Mouse (Mus musculus) liver, embryonic 14.5 days (tissue): Measurements from ENCODE around the gene Ccdc134. TPM values are rescaled to one million over a fixed set of nuclear protein-coding genes. Genes with fewer than 3 reads are reported as not detected.

Source experiments
- ATAC-seq: fragments of 200-750 bp; cut with Nextera tagmentation; 2 replicates; pipeline ENCODE4 v1.8.0; 2017; ENCODE audit warnings: moderate number of reproducible peaks, mild to moderate bottlenecking, moderate library complexity; ENCODE audit not compliant: insufficient read depth
- DNase-seq, 3 experiments: peaks; one replicate each; pipeline ENCODE4 v3.0.0-alpha.2; 2012 to 2013; ENCODE audit warnings: low read depth in 3 of 3, low spot score in 3 of 3
- H3K27ac ChIP-seq: fragments of 300-500 bp; sonication (generic); 2 replicates; pipeline ENCODE4 v1.5.1; 2014; ENCODE audit warnings: moderate library complexity, mild to moderate bottlenecking, control low read depth, inconsistent platforms
- H3K27me3 ChIP-seq: fragments of 300-500 bp; sonication (generic); 2 replicates; pipeline ENCODE4 v1.6.1; 2014; ENCODE audit warnings: mild to moderate bottlenecking, low read length, moderate library complexity; ENCODE audit not compliant: control insufficient read depth, insufficient read depth
- H3K36me3 ChIP-seq: fragments of 300-500 bp; sonication (generic); replicated peaks from 2 replicates; pipeline ENCODE4 v1.6.1; 2014; ENCODE audit warnings: low read depth; ENCODE audit not compliant: control insufficient read depth, insufficient read depth
- H3K4me1 ChIP-seq, 2 experiments: fragments of 200-500 bp in 1 of 2; fragments of 300-500 bp in 1 of 2; sonication (generic) in 1 of 2; replicated peaks; 2 replicates each; pipeline ENCODE4 v1.6.1; 2012 to 2014; ENCODE audit warnings: antibody characterized with exemption in 1 of 2, inconsistent platforms in 1 of 2, low read length in 1 of 2; ENCODE audit not compliant: control insufficient read depth in 2 of 2, insufficient read depth in 2 of 2
- H3K4me2 ChIP-seq: fragments of 300-500 bp; sonication (generic); 2 replicates; pipeline ENCODE4 v1.6.1; 2014; ENCODE audit warnings: low read depth, mild to moderate bottlenecking, control low read depth, moderate library complexity
- H3K4me3 ChIP-seq, 2 experiments: fragments of 200-500 bp in 1 of 2; fragments of 300-500 bp in 1 of 2; sonication (generic) in 1 of 2; 2 replicates each; pipeline ENCODE4 v1.5.1; 2012 to 2014; ENCODE audit warnings: low read depth in 2 of 2, low read length in 2 of 2, mild to moderate bottlenecking in 2 of 2, control low read depth in 1 of 2, inconsistent platforms in 1 of 2, moderate library complexity in 1 of 2; ENCODE audit not compliant: insufficient read depth in 1 of 2
- H3K9ac ChIP-seq: fragments of 300-500 bp; sonication (generic); replicated peaks from 2 replicates; pipeline ENCODE4 v1.6.1; 2014; ENCODE audit warnings: mild to moderate bottlenecking, control low read depth, moderate library complexity
- H3K9me3 ChIP-seq: fragments of 300-500 bp; sonication (generic); 2 replicates; pipeline ENCODE4 v1.6.1; 2016; ENCODE audit warnings: low read length, mixed read lengths; ENCODE audit not compliant: control insufficient read depth
- CTCF ChIP-seq: IDR thresholded peaks from 2 replicates; pipeline ENCODE4 v1.5.1; 2016; ENCODE audit warnings: antibody characterized with exemption, low read depth, control low read depth
- EP300 ChIP-seq: IDR thresholded peaks from 2 replicates; pipeline ENCODE4 v1.6.1; 2016; ENCODE audit warnings: antibody characterized with exemption, low read depth
- WGBS: fragments of 180-500 bp; shearing (Covaris S2); extraction: QIAGEN DNeasy Blood & Tissue Kit; methylation state at CpG from one replicate; pipeline ENCODE4 v1.1.7; 2014; ENCODE audit not compliant: insufficient replicate concordance; 5-methylcytosine and 5-hydroxymethylcytosine counted together
- polyA plus RNA-seq, 2 experiments: library from polyadenylated mRNA; depleted of rRNA in 1 of 2; stranded (reverse) in 1 of 2; unstranded in 1 of 2; fragments of >200 nt; fragmentation: Nextera tagmentation in 1 of 2; extraction: Ambion mirVana in 1 of 2; gene quantifications; 2 replicates each; pipeline versions ENCODE4 v1.2.1 to v1.2.3; 2012 to 2014

Ccdc134 gene
- 5.9 and 7.2 TPM in 2 replicates for polyA plus RNA-seq (2012; rRNA removed)
- polyA plus RNA-seq (2014; fragmentation: Nextera tagmentation; extraction: Ambion mirVana), result 5.5 and 6.6 TPM in 2 replicates

GRCm38 (mm10) chr15:82127426-82128374 is at the start of gene Ccdc134:
TSS of gene Ccdc134 (plus strand) at chr15:82127922.
- TF ChIP-seq CTCF, result 0 out of 2 replicates have a peak, but pooled peaks have one; percentile 4
- no peak for TF ChIP-seq EP300
- under 1% methylated on average over 74 of the region's 74 CpGs for WGBS

GRCm38 (mm10) chr15:82079883-82080282 is 47.8 kb upstream of the Ccdc134 start:
- Histone ChIP-seq H3K4me1 (no peaks in the 10 kb centered on the region), H3K4me3 (no peak overlapping the region), H3K36me3 (no peaks in the 10 kb centered on the region), H3K4me2 (no peak overlapping the region), H3K9me3 (no peaks in the 10 kb centered on the region), H3K9ac (no peak overlapping the region), H3K27me3 (no peaks in the 10 kb centered on the region), H3K27ac (no peak overlapping the region)
- DNase-seq (no peak), ATAC-seq (no peak)
- WGBS, result 44% methylated on average over 10 of the region's 10 CpGs
- TF ChIP-seq EP300, result no peak
- no peak for TF ChIP-seq CTCF

More at GRCm38 (mm10) chr15:82127426-82128374, at the start of gene Ccdc134:
- H3K4me1 ChIP-seq, result peaks cover 11 to 12% of the 10 kb centered on the region in 2 experiments
- DNase-seq (peak; percentile 85 to 88 (median 86)), ATAC-seq (peak; percentile 99)
- no peaks in the 10 kb centered on the region for H3K27me3 ChIP-seq
- peak within 1 kb of the TSS; percentile 52 for H3K27ac ChIP-seq
- peak within 1 kb of the TSS; percentile 85 for H3K9ac ChIP-seq
- H3K36me3 ChIP-seq, result no peaks in the 10 kb centered on the region
- H3K4me2 ChIP-seq, result peak within 1 kb of the TSS; percentile 83
- H3K9me3 ChIP-seq, result no peaks in the 10 kb centered on the region
- peak within 1 kb of the TSS; percentile 79 to 93 for H3K4me3 ChIP-seq

DNA sequence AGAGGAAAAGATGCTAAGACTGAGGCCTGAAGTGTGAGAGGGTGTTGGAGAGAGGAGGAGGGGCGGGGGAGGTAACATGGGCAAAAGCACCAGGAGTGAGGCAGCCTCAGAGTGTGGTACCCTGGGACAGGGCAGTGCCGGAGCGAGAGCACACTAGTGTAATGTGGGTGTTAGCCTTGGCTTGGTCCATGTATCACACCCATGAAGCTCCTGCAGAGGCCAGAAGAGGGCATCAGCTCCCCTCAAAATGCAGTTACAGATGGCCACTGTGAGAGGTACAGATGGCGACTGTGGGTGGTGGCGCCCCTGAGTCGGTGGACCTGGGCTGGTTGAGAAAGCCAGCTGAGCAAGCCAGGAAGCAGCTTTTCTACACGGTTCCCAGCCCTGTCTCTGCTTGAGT is 46.6 kb upstream of the Ccdc134 start:
- no peaks in the 10 kb centered on the region for H3K9me3 ChIP-seq
- no peaks in the 10 kb centered on the region for H3K27me3 ChIP-seq
- no peak overlapping the region for H3K4me2 ChIP-seq
- no peak overlapping the region for H3K9ac ChIP-seq
- no peaks in the 10 kb centered on the region for H3K4me1 ChIP-seq
- no peak overlapping the region for H3K27ac ChIP-seq
- DNase-seq (peak in 1 of 3 experiments; percentile 6), ATAC-seq (no peak)
- no peak overlapping the region for H3K4me3 ChIP-seq
- TF ChIP-seq EP300 (no peak), CTCF (peak; percentile 66)
- 29% methylated on average over 7 of the region's 7 CpGs for WGBS
- H3K36me3 ChIP-seq, result no peaks in the 10 kb centered on the region

DNA sequence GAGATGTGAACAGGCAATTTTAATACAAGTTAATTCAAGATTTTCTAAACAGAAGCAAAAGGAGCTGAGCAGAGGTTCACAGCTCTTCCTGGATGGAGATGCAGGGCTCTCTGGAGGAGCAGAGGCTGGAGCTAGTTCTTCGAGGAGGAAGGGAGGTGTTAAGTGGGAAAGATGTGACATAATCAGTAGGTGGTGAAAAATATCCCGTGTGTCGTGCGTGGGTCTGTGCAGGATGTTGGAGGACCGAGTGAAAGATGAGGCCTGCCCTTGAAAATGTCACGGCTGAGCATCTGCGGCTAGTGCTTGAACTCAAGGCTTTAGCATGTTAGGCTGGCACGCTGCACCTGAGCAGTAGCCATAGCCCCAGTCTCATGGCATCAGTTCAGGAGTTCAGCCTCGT is 42.1 kb upstream of the Ccdc134 start:
- Histone ChIP-seq H3K4me2 (no peak overlapping the region), H3K4me3 (no peak overlapping the region), H3K4me1 (no peaks in the 10 kb centered on the region), H3K9ac (no peak overlapping the region), H3K36me3 (no peaks in the 10 kb centered on the region), H3K27me3 (no peaks in the 10 kb centered on the region), H3K9me3 (no peaks in the 10 kb centered on the region), H3K27ac (no peak overlapping the region)
- no peak for TF ChIP-seq EP300
- TF ChIP-seq CTCF, result no peak
- ATAC-seq, result no peak
- WGBS, result 64% methylated on average over 9 of the region's 9 CpGs
- DNase-seq, result no peak

DNA sequence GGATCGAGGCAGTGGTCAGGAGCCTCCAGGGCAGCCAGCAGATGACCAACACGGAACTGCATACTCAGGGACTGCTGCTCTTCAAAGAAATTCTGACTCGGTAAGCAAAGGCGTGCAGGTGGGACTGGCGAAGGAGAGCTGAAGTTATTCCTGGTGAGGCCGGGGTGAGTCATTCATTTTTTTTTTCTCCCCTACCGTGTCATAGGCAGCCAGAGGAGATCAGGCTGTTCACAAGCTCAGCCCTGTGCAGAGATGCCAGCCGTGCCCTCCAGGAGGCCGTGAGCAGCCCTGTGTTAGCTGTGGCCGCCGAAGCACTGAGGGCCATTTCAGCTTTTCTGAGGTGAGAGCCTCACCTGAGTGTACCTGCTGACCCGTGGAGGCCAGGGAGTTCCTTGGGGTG is 41.6 kb upstream of the Ccdc134 start:
- H3K9ac ChIP-seq, result no peak overlapping the region

More for the DNA sequence above, 41.6 kb upstream of the Ccdc134 start:
- no peaks in the 10 kb centered on the region for H3K36me3 ChIP-seq
- no peak overlapping the region for H3K4me3 ChIP-seq
- TF ChIP-seq EP300 (no peak), CTCF (no peak)
- no peaks in the 10 kb centered on the region for H3K9me3 ChIP-seq
- H3K27me3 ChIP-seq, result no peaks in the 10 kb centered on the region
- H3K4me2 ChIP-seq, result no peak overlapping the region
- DNase-seq (no peak), ATAC-seq (no peak)
- no peaks in the 10 kb centered on the region for H3K4me1 ChIP-seq
- H3K27ac ChIP-seq, result no peak overlapping the region
- 56% methylated on average over 12 of the region's 12 CpGs for WGBS
